Mouse (Mus musculus) CH12.LX (cell line): ENCODE results near the gene Nup210.

ENCODE experiments used
- CTCF ChIP-seq, 2 experiments: IDR thresholded peaks in 1 of 2; conservative IDR thresholded peaks in 1 of 2; 2 replicates each; pipeline ENCODE4 v1.5.1; 2011 to 2012; ENCODE audit warnings: low read depth in 2 of 2, low read length in 2 of 2, improper control_type of control experiment in 1 of 2, inconsistent platforms in 1 of 2, mild to moderate bottlenecking in 1 of 2, moderate library complexity in 1 of 2
- ELF1 ChIP-seq: IDR thresholded peaks from 2 replicates; pipeline ENCODE4 v1.6.1; 2014; ENCODE audit warnings: low read depth, mild to moderate bottlenecking, inconsistent platforms, low read length, improper control_type of control experiment
- HCFC1 ChIP-seq: IDR thresholded peaks from 2 replicates; pipeline ENCODE4 v1.6.1; 2012; ENCODE audit warnings: low read depth, mild to moderate bottlenecking, inconsistent platforms, low read length, improper control_type of control experiment
- IRF4 ChIP-seq: IDR thresholded peaks from 2 replicates; pipeline ENCODE4 v1.6.1; 2014; ENCODE audit warnings: low read depth, mild to moderate bottlenecking, inconsistent platforms, low read length, improper control_type of control experiment
- MAFK ChIP-seq: IDR thresholded peaks from 2 replicates; pipeline ENCODE4 v1.6.1; 2011; ENCODE audit warnings: low read length, improper control_type of control experiment; ENCODE audit not compliant: insufficient replicate concordance
- NELFE ChIP-seq: IDR thresholded peaks from 2 replicates; pipeline ENCODE4 v1.6.1; 2011; ENCODE audit warnings: low read depth, low read length, improper control_type of control experiment
- POLR2A ChIP-seq: IDR thresholded peaks from 2 replicates; pipeline ENCODE4 v1.6.1; 2011; ENCODE audit warnings: low read depth, mild to moderate bottlenecking, improper control_type of control experiment, low read length
- POLR2AphosphoS2 ChIP-seq: IDR thresholded peaks from 2 replicates; pipeline ENCODE4 v1.6.1; 2011; ENCODE audit warnings: low read depth, low read length, improper control_type of control experiment
- RAD21 ChIP-seq: IDR thresholded peaks from 2 replicates; pipeline ENCODE4 v1.6.1; 2011; ENCODE audit warnings: low read depth, mild to moderate bottlenecking, low read length, improper control_type of control experiment, moderate library complexity
- SMC3 ChIP-seq: IDR thresholded peaks from 2 replicates; pipeline ENCODE4 v1.6.1; 2011; ENCODE audit warnings: low read depth, low read length, improper control_type of control experiment
- TBP ChIP-seq: conservative IDR thresholded peaks from 2 replicates; pipeline ENCODE4 v1.6.1; 2011; ENCODE audit warnings: low read depth, low read length, improper control_type of control experiment
- TCF12 ChIP-seq: IDR thresholded peaks from 2 replicates; pipeline ENCODE4 v1.6.1; 2014; ENCODE audit warnings: low read depth, mild to moderate bottlenecking, inconsistent platforms, low read length, improper control_type of control experiment
- UBTF ChIP-seq: IDR thresholded peaks from 2 replicates; pipeline ENCODE4 v1.6.1; 2012; ENCODE audit warnings: low read depth, mild to moderate bottlenecking, inconsistent platforms, low read length, improper control_type of control experiment, moderate library complexity
- ZC3H11A ChIP-seq: IDR thresholded peaks from 2 replicates; pipeline ENCODE4 v1.6.1; 2012; ENCODE audit warnings: low read depth, mild to moderate bottlenecking, inconsistent platforms, low read length, improper control_type of control experiment

- TF ChIP-seq POLR2A = no peak
- TF ChIP-seq TBP = 0 out of 2 replicates have a peak, but pooled peaks have one; percentile 13
- TF ChIP-seq HCFC1 = no peak
- TF ChIP-seq UBTF = no peak
- TF ChIP-seq ZC3H11A = no peak
- no peak for TF ChIP-seq MAFK
- TF ChIP-seq POLR2AphosphoS2 = no peak
- TF ChIP-seq RAD21 = no peak
- peak; percentile 29; the same call in 1 of the 2 replicates for TF ChIP-seq IRF4
- no peak for TF ChIP-seq SMC3
- TF ChIP-seq CTCF (conservative IDR thresholded peaks at IDR 0.05 in 1 of 2, IDR thresholded peaks at IDR 0.05 in 1 of 2; ENCODE audit: low read depth in 2 of 2, low read length in 2 of 2) = no peak
- 0 out of 2 replicates have a peak, but pooled peaks have one; percentile 16 for TF ChIP-seq TCF12
- TF ChIP-seq ELF1 = peak; percentile 26; the same call in 1 of the 2 replicates
- TF ChIP-seq NELFE = no peak
Measured at GRCm38 (mm10) chr6:91114716-91115115, 1.9 kb downstream of the Nup210 start.
